Mouse (Mus musculus): Measurements from ENCODE around the gene Catsperg1.

Catsperg1 gene

GRCm38 (mm10) chr7:29234661-29235060 lies 20.8 kb upstream of the Catsperg1 start:
- Histone ChIP-seq H3K9me3 (ENCODE audit: low read length) (no peaks in the 10 kb centered on the region), H3K36me3 (ENCODE audit: insufficient read depth, low read length) (no peaks in the 10 kb centered on the region), H3K4me3 (replicated peaks; ENCODE audit: low read length) (no peak overlapping the region), H3K4me1 (replicated peaks; ENCODE audit: low read depth, low read length) (peaks cover 34% of the 10 kb centered on the region), H3K27me3 (ENCODE audit: insufficient read depth, low read length) (peaks cover 42% of the 10 kb centered on the region)
- TF ChIP-seq POU5F1 (IDR thresholded peaks at IDR 0.05; ENCODE audit: borderline replicate concordance, low read length) (no peak), CTCF (conservative IDR thresholded peaks at IDR 0.05; ENCODE audit: low read length) (peak; percentile 97)

DNA sequence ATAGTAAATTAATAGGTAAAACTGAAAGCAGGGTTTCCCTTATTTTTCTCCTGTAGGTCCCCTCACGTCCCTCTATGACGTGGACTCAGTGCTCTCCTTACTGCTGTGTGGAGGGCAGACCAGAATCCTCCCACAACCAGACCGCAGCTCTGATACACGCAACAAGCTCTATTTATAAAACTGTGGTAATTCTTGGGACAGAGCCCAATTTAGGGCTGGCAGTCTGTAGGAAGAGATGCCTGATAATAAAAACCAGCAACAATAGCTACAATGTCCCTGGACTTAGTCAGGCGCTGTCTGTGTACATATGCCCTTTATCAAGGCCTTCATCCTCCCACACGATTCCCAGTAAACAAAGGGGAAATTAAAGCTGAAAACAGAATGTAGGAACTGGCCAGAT lies 19.9 kb upstream of the Catsperg1 start:
- no peak overlapping the region for H3K4me3 ChIP-seq (replicated peaks; ENCODE audit: low read length)
- peaks cover 34% of the 10 kb centered on the region for H3K4me1 ChIP-seq (replicated peaks; ENCODE audit: low read depth, low read length)
- no peak for TF ChIP-seq POU5F1 (IDR thresholded peaks at IDR 0.05; ENCODE audit: borderline replicate concordance, low read length)
- no peaks in the 10 kb centered on the region for H3K36me3 ChIP-seq (ENCODE audit: insufficient read depth, low read length)
- H3K9me3 ChIP-seq (ENCODE audit: low read length), result no peaks in the 10 kb centered on the region
- peaks cover 51% of the 10 kb centered on the region for H3K27me3 ChIP-seq (ENCODE audit: insufficient read depth, low read length)

- no peaks in the 10 kb centered on the region for H3K9me3 ChIP-seq (ENCODE audit: low read length)
- peaks cover 54% of the 10 kb centered on the region for H3K27me3 ChIP-seq (ENCODE audit: insufficient read depth, low read length)
- peak within 1 kb of the TSS; percentile 85 for H3K4me3 ChIP-seq (replicated peaks; ENCODE audit: low read length)
- TF ChIP-seq NANOG (IDR thresholded peaks at IDR 0.05; ENCODE audit: borderline replicate concordance, low read length) (no peak), CTCF (conservative IDR thresholded peaks at IDR 0.05; ENCODE audit: low read length) (no peak), POU5F1 (IDR thresholded peaks at IDR 0.05; ENCODE audit: borderline replicate concordance, low read length) (no peak)
- H3K4me1 ChIP-seq (replicated peaks; ENCODE audit: low read depth, low read length), result peaks cover 27% of the 10 kb centered on the region
- no peaks in the 10 kb centered on the region for H3K36me3 ChIP-seq (ENCODE audit: insufficient read depth, low read length)
Observed at GRCm38 (mm10) chr7:29232247-29233013, 18.6 kb upstream of the Catsperg1 start, which contains the start of gene Kcnk6. Gene Kcnk6 (minus strand): TSS chr7:29232515.

GRCm38 (mm10) chr7:29231517-29231916 lies 17.7 kb upstream of the Catsperg1 start:
- TF ChIP-seq POU5F1 (IDR thresholded peaks at IDR 0.05; ENCODE audit: borderline replicate concordance, low read length) (no peak), NANOG (IDR thresholded peaks at IDR 0.05; ENCODE audit: borderline replicate concordance, low read length) (no peak), CTCF (conservative IDR thresholded peaks at IDR 0.05; ENCODE audit: low read length) (no peak)
- peaks cover 26% of the 10 kb centered on the region for H3K4me1 ChIP-seq (replicated peaks; ENCODE audit: low read depth, low read length)
- peaks cover 54% of the 10 kb centered on the region for H3K27me3 ChIP-seq (ENCODE audit: insufficient read depth, low read length)
- H3K9me3 ChIP-seq (ENCODE audit: low read length), result no peaks in the 10 kb centered on the region
- no peaks in the 10 kb centered on the region for H3K36me3 ChIP-seq (ENCODE audit: insufficient read depth, low read length)
- H3K4me3 ChIP-seq (replicated peaks; ENCODE audit: low read length), result peak overlapping the region; percentile 85

- H3K4me3 ChIP-seq (replicated peaks; ENCODE audit: low read length), result no peak overlapping the region
- no peak for TF ChIP-seq POU5F1 (IDR thresholded peaks at IDR 0.05; ENCODE audit: borderline replicate concordance, low read length)
- TF ChIP-seq CTCF (conservative IDR thresholded peaks at IDR 0.05; ENCODE audit: low read length), result no peak
- no peak for TF ChIP-seq NANOG (IDR thresholded peaks at IDR 0.05; ENCODE audit: borderline replicate concordance, low read length)
- peaks cover 4% of the 10 kb centered on the region for H3K9me3 ChIP-seq (ENCODE audit: low read length)
- H3K4me1 ChIP-seq (replicated peaks; ENCODE audit: low read depth, low read length), result peaks cover 28% of the 10 kb centered on the region
- H3K36me3 ChIP-seq (ENCODE audit: insufficient read depth, low read length), result no peaks in the 10 kb centered on the region
- H3K27me3 ChIP-seq (ENCODE audit: insufficient read depth, low read length), result peaks cover 57% of the 10 kb centered on the region
Observed at GRCm38 (mm10) chr7:29230560-29230959, 16.7 kb upstream of the Catsperg1 start.

DNA sequence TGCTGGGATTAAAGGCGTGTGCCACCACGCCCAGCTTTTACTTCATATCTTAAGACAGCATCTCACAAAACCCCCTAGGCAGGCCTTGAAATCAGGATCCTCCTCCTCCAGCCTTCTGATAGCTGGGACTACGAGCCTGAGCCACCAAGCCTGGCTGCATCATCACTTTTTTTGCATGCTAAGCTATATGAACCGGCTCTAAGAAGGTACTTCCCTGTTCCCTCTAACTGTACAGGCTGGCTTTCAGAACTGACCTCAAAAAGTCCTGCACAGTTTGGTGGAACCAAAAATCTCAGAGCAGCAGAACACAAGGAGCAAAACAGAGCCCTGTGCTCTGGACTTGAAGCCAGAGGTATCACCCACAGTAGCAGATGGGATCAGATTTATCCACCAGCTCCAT lies 14.4 kb upstream of the Catsperg1 start:
- Histone ChIP-seq H3K4me1 (replicated peaks; ENCODE audit: low read depth, low read length) (peaks cover 40% of the 10 kb centered on the region), H3K27me3 (ENCODE audit: insufficient read depth, low read length) (peaks cover 60% of the 10 kb centered on the region), H3K36me3 (ENCODE audit: insufficient read depth, low read length) (no peaks in the 10 kb centered on the region), H3K4me3 (replicated peaks; ENCODE audit: low read length) (no peak overlapping the region), H3K9me3 (ENCODE audit: low read length) (peaks cover 4% of the 10 kb centered on the region)
- TF ChIP-seq NANOG (IDR thresholded peaks at IDR 0.05; ENCODE audit: borderline replicate concordance, low read length) (no peak), POU5F1 (IDR thresholded peaks at IDR 0.05; ENCODE audit: borderline replicate concordance, low read length) (no peak), CTCF (conservative IDR thresholded peaks at IDR 0.05; ENCODE audit: low read length) (no peak)

GRCm38 (mm10) chr7:29225520-29225919 lies 11.7 kb upstream of the Catsperg1 start:
- H3K9me3 ChIP-seq (ENCODE audit: low read length), result peaks cover 7% of the 10 kb centered on the region
- peaks cover 34% of the 10 kb centered on the region for H3K27me3 ChIP-seq (ENCODE audit: insufficient read depth, low read length)
- H3K4me1 ChIP-seq (replicated peaks; ENCODE audit: low read depth, low read length), result peaks cover 29% of the 10 kb centered on the region
- no peak for TF ChIP-seq NANOG (IDR thresholded peaks at IDR 0.05; ENCODE audit: borderline replicate concordance, low read length)
- peak overlapping the region; percentile 24 for H3K4me3 ChIP-seq (replicated peaks; ENCODE audit: low read length)
- no peaks in the 10 kb centered on the region for H3K36me3 ChIP-seq (ENCODE audit: insufficient read depth, low read length)

DNA sequence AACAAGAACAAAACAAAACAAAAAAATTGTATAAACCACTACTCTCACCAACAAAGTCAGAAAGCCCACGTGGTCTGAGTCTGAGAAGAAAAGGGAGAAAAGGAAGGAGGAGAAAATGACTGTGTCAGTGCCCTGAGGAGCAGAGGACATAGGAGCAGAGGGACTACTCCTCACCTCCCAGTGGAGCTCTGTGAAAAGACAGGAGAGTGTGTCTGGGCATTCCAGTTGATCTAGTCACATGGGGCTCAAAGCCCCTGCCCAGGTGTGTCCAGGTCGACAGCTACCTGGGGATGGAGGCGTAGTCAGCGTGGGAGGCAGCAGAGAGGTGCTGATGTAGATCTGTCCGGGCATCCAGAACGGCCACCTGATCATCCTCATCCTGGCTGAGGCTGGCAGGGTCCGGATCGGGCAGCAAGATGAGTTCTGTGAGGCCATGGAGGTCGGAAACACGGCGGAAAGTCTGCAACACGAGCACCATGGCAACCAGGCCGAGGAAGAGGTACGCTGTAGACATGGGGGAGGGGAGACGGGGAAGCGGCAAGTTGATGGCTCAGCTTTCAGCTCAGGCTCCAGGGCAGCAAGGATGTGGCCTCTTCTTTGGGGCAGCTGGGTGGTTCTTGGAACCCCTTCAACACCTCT lies 11.0 kb upstream of the Catsperg1 start:
- TF ChIP-seq POU5F1 (IDR thresholded peaks at IDR 0.05; ENCODE audit: borderline replicate concordance, low read length) (no peak), NANOG (IDR thresholded peaks at IDR 0.05; ENCODE audit: borderline replicate concordance, low read length) (no peak), CTCF (conservative IDR thresholded peaks at IDR 0.05; ENCODE audit: low read length) (no peak)
- H3K9me3 ChIP-seq (ENCODE audit: low read length), result peaks cover 13% of the 10 kb centered on the region

More for the DNA sequence above, 11.0 kb upstream of the Catsperg1 start:
- Histone ChIP-seq H3K36me3 (ENCODE audit: insufficient read depth, low read length) (no peaks in the 10 kb centered on the region), H3K4me1 (replicated peaks; ENCODE audit: low read depth, low read length) (peaks cover 25% of the 10 kb centered on the region), H3K4me3 (replicated peaks; ENCODE audit: low read length) (peak overlapping the region; percentile 24), H3K27me3 (ENCODE audit: insufficient read depth, low read length) (peaks cover 28% of the 10 kb centered on the region)

Measured in E14TG2a.4 (cell line).